Mouse (Mus musculus) gastrocnemius, adult 8-10 months (tissue): ENCODE measurements around the gene Syt7. TPM values are rescaled to one million over a fixed set of nuclear protein-coding genes. Genes with fewer than 3 reads are reported as not detected.

Source experiments
- DNase-seq, 2 experiments: peaks; one replicate each; pipeline ENCODE4 v3.0.0; 2022; ENCODE audit warnings: low spot score in 2 of 2
- total RNA-seq, 4 experiments: library from RNA; stranded (reverse); gene quantifications; 2 replicates each; pipeline ENCODE4 v1.2.4; 2022

The Syt7 gene
- 1 to 10 TPM; 1.7 to 3.9 (median 2.8) TPM for total RNA-seq

DNA sequence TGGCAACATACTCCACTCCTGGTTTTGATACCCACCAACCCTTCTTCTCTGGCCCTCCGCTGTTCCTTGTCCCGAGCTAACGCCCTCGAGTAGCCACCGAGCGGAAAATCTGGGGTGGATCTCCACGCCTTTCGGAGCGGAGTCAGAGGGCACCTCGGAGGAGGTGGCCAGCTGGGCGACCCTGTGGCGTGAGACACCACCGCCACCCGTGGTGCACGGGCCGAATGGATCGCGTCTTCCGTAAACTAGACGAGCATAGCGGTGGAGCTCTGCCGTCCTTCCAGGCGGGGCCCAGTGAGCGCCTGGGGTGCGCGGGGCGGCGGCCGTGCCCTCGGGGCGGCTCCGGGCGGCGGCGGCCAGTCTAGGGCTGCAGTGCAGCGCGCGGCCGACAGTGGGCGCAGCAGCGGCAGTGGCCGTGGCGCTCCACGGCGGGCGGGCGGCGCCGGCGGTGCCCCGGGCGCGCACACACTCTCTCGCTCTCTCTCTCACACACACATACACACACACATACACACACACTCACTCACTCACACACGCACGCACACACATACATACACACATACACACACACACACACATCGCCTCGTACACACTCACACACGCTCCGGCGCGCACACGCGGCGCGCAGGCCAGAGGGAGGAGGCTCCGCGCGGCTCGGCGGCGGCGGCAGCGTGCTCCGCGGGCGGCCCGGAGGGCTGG is at the start of gene Syt7:
Gene Syt7, plus strand, starts transcription at position 476 of the 699 bp plus-strand sequence.
- DNase-seq = peak; percentile 73 to 78

DNA sequence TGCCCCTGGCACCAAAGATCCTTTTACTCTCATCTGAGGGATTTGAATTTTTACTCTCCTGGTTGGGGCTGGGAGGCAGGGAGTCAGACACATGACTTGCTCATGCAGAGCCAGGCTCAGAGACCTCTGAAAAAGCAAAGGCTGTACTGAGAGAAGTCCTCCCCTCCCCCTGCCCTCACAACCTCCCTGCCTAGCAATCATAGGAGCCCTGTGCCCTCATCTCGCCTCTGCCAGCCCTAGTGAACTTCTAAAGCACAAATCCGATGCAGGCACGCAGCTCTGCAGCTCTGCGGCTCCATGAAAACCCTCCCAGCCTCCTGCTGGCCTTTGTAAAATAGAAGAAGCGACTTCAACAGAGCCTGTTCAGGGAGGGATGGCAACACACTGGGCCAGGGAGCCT is 49.6 kb upstream of the Syt7 start:
- DNase-seq = no peak

DNA sequence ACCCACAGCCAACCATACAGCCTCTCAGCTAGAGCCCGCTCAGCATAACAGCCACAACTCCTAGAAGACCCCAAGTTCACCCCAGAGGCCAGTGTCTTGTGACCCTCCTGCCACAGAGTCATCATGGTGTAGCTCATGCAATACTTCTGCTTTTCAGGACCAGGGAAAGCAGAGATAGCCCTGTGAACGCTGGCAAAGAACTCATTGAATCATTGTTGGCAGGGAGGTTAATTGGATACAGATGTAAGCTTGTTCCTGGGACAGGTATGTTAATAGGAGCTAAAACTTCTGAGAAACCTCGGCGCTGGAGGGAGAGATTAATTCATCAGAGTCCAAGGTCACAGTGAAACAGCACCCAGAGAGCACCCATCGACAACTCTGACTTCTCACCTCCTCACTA is 48.2 kb upstream of the Syt7 start:
- no peak for DNase-seq

DNA sequence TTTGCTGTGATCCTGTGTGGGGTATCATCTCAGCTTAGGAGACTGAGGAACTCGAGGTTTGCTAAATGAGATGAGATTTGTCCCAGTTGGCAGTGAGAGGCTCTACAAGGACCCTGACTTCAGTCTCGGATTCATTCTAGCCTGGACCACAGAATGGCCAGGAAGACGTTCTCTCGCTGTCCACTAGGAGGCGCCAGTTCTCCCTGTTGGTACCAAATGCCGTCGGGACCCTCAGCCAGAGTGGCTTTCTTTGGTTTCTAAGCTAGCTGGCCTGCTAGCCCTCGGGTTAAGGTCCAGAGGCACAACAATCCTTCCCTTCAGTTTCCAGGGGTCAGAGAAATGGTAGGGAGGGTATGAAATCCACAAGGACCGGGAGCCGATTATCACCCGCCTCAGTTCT is 47.7 kb upstream of the Syt7 start:
- DNase-seq = no peak

DNA sequence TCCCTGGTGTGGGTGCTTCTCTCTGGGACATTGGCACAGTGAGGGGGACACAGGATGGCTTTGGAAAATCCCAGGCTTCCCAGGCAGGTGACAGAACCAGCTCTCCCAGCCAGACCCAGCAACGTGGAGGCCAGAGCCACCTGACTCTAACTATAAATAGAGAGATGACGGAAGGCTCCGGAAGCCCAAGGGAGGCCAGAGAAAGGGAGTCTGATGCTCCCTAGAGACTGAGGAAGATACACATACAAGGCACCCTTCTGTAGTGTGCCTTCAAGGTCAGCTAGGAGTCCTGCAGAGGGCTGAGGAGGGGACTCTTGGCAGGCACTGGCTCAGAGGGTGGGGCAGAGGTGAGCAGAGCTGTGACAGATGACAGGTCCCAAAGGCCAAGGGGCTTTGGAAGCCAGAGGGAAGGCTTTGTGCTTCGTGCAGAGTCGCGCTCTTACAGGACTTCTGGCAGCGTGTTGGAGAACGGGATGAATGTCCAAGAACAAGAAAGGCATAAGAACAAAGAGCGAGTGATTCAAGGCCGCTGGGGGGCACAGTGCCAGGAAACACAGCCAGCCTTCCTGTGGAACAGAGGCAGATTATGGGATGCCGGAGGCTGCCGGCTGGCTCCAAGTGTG is 47.0 kb upstream of the Syt7 start:
- DNase-seq = peak; percentile 10 to 18

DNA sequence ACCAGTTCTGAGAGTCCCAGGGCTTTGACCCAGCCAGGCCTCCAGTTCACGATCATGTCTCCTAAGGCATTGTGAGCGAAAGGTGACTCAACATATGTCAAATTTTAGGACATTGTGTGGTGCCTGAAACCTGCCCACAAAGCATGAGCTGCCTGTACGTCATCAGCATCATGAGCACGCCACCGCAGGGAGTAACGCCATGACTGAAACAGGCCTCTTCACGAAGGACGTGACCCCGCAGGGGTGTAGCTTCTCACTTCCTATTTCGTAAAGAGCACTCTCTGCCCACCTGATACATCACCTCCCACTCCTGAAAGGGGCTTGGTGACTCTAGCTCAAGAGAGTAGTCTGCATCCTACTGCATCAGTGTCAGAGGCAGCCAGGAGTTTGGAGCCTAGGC is 45.0 kb upstream of the Syt7 start:
- DNase-seq = no peak

DNA sequence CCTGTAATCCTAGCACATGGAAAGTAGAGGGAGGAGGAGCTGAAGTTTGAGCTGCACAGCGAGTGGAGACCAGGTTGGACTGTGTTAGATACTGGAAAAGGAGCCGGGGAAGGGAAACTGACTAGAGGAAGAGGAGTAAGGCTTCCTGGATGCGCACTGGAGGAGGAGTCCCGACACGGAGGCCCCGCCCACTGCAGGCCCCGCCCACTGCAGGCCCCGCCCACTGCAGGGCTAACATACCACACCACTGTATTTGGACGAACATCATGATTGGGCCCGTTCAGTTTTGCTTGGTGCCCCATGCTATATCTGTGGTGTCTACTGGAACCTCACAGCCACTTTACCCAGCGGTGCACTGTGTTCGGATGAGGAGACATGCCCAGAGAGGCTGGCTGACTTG is 43.2 kb upstream of the Syt7 start:
- DNase-seq = no peak

DNA sequence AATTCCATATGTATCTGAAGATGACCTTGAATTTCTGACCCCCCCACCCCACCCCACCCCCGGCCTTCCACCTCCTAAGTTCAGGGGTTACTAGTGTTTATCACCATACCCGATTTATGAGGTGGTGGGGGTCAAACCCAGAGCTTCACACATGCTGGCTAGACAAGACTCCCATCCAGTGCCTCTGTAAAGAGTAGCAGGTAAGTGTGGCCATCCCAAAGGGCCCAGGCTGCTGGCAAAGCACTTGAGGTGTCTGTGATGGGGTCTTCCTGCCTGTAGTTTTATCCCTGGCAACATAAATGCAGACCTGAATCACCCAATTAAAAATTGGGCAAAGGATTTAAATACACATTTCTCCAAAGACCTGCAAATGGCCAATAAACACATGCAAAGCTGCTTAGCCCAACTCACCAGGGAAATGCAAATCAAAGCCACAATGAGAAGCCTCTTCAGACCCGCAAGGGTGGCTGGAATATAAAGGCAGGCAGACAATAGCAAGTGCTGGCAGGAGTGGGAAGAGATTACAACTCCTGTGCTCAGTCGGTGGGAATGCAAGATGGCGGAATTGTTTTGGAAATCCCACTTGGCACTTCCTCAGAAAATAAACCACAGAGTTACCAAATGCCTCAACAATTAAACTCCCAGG is 41.1 kb upstream of the Syt7 start:
- DNase-seq = no peak

DNA sequence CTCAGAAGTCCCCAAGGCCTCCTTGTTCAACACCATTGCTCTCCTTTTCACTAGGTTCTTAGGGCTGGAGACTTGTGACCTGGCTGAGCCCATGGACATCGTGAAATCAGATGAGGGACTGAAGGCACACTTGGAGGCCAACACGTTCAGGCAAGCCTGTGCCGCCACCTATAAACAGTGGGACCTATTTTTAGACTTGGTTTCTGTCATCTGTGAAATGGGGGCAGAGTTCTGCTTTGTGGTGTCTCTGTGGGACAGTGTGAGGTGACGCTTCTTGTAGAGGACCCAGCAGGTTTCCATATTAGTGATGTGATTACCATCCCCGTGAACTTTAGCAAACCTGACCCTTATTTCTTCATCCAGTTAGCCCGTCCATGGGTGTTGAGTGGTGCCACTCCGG is 36.7 kb upstream of the Syt7 start:
- DNase-seq = no peak

DNA sequence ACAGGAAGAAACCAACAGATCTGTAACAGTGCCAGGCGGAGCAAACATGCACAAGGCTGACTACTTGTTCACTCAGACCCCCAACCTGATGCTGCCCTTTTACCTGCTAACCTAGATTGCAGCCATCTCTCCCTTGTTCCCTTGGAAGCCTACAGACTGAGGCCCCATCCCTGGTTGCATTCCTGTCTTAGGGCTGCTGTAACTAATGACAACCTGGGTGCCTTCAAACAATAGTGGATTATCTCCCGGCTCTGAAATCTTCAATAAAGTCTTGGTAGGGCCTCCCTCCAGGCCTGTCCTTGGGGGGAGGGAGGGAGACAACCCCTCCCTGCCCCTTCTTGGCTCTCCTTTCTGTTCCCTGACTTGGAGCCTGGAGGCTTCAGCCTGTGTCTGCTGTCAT is 34.1 kb upstream of the Syt7 start:
- DNase-seq = no peak

DNA sequence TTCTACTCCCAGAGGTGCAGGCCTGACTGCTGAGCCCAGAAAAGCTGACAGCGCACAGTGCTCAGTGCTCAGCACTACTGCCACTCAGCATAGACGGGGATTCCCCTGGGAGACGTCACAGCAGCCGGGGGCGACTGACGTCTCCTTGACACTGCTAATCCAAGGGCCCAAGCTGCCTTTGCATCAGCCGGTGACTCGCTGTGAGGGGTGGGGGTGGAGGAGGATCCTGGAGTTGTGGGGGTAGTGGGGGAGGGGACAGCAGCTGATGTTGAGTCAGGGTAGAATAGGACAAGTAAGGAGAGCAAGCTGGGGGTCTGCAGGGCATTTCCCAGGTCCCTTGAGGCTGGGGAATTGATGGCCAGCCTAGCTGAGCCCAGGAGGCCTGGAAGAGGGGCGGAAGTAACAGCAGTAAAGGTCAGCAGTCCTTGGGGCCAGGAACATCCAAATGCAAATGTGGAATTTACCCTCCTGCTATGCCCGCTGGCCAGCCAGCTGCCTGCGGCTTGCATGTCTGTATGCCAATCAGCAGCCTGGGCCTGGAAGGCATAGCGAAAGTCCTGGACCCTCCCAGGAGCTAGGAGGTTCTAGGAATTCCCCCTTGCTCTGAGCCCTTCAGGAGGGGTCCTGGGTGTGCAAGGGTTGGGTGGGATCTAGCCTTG is 31.9 kb upstream of the Syt7 start:
- DNase-seq = no peak

DNA sequence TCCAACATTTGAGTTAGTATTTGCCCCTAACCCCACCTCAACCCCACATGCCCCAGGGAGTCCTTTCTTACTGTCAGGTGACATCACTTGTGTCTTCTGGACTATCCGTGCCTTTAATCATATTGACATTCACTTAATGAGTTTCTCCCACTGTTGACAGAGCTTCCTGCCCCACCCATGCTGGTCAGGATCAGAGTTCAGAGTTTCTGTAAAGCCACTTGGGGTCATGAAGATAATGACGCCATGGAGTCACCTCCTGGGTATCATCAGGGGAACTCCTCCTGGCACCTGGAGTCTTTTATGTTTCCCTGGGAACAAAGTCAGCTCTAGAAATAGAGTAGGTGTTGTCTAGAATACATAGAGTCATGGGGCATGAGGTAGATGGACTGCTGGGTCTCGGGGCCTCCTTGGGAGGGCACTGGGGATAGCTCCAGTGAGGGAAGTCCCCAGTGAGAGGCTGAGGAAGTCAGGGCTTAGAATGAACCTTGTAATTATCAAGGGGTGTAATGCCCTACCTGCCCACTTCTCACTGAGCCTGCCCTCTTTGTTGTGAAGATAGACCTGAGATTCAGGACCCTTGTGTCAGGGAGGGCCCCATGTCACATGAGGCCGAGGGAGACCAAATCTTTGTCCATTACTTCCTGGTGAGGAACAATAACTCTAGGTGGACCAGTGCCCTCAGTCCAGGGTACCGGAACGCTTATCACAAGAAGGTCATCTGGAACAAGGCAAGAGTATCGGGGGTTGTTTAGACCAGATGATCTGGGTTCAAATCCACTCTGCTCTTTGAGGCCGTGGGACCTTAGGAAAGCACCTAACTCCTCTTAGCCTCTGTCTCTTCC is 29.6 kb upstream of the Syt7 start:
- DNase-seq = no peak

DNA sequence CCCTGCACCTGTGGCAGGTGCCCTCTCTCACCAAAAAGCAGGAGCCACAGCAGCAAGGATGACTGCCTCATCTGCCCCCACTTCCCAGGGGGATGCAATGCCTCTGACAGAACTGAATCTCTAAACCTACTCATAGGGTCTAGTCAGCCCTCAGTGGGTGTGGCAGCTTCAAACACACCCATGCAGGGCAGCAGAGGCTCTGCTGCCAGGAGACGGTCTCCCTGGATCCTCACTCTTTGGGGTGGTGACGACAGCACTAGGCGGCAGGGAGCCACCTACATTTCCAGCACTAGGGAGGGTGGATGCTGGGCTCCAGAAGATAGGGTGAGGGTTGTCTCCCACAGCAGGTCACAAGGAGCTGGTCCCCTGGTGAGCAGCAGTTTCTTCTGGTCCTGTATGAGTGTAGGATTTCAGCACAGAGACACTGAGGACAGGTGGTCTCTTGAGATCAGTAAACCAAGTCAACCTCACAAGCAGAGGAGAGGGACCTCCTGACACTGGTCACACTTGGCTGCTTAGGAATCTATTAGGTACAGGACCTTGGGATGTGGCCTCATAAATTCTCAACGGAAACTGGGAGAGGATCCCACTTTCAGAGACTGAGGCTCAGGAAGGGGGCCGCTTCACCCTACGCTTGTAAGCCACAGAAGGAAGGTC is 26.3 kb upstream of the Syt7 start:
- DNase-seq = no peak

DNA sequence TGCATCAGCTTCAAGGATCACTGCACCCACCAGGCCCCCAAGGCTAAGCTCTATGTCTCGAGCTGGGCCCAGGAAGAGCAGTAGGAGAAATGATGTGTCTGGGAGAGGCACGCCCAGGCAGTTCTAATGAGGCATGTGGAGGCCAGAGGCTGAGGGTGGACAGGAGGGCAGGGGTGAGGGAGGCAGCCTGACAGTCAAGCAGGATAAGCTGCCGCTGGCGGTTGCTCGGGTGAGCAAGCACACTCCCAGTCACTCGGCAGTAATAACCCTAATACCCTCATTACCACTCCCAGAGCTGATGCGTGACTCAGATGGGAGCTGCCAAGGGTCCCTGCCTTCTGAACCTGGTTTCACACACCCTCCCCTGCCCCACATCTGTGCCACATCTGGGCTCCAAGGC is 25.0 kb upstream of the Syt7 start:
- no peak for DNase-seq

DNA sequence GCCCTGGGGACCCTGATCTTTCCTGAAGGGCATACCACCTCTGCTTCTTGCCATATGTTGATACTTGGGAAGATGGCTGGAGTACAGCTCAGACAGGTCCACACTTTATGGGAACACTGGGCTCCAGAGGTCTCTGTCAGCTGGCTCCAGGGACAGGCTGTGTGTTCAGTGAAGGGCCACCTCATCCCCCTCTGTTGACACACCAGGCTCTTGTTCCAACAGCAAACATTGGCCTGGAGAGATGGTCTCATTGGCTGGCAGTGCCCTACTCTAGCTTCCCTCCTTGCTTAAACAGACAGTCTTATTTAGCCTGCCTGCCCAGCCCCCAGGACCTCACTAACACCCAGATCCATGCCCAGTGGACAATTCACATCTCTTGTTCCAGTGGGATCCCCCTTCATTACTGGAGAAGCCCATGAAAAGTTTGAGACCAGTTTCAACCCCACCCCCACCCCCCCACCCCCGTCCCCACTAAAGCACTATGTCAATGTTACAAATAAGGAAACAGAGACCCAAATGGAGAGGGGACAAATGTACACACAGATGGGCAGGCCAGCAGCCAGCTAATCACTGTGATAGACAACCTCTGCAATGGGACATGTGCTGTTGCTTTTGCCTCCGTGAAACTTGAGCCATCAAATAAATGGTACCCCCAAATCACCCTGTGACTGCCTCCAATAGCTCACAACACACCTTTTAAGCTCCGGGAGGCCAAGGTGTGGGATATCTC is 22.6 kb upstream of the Syt7 start:
- no peak for DNase-seq

DNA sequence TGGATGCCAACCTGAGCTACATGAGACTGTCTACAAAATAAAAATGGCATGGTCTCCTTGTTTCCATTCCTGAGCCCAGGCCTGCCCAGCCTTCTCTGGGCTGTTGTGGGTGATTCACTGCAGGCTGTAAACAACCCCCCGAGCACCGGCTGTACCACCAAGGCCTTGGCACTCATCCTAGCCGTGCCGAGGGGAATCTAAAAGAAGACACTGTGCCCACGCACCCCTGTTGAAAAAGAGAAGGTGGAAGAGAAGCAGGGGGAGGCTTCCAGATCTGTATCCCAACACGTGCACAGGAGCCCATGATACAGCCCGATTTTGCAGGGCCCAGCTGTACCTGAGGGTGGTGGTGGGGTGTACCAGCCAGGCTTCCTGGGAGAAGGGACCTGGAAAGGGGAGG is 21.1 kb upstream of the Syt7 start:
- DNase-seq = no peak

DNA sequence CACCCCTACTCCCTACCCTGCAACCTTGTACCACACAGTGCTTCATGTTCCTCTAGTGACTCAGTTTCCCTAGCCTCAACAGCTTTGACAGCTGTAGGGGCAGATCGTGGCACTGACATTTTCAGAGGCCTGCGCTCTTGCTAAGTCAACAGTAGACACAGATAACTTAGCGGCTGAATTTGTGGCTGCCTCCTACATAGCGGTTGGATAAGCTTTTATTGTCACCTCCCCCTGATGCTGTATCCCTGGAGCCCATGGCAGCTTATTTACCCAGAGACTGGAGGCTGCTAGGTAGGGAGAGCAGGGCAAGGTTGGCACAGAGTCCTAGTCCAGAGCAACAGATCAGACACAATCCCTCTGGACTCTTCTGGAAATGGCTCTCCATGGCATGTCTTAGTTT is 19.0 kb upstream of the Syt7 start:
- DNase-seq = no peak

DNA sequence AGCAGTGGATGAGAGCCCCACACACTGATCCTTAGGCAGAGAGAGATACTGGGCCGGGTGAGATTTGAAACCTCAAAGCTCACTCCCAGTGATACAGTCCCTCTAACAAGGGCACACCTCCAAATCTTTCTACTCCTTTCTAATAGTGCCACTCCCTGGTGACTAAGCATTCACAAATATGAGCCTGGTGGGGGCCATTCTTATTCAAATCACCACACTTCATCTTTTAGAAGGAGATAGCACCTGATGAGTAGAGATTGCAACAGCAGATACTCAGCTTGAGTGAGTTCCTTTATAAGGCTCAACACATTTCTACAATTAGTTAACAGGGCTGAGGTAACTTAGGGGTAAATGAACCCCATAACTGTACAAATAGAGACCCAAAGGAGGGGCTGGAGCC is 15.7 kb upstream of the Syt7 start:
- DNase-seq = no peak

DNA sequence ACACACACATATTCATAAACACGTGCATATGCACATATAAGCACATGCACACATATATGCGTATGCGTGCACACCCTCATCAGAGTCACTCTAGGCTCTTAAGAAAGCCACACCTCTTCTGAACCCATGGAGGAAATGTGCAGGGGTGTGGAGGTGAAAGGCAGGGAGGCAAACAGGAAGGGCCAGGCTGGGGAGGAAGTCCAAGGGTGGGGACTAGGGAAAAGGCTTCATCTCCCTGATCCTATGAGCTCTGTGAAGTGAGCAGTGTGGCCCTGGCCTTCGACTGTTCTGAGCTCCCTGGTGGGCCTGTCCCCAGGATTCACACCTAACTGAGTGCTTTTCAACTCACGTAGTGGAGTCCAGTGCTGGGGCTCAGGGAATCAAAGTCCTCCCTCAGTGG is 13.6 kb upstream of the Syt7 start:
- DNase-seq = no peak

DNA sequence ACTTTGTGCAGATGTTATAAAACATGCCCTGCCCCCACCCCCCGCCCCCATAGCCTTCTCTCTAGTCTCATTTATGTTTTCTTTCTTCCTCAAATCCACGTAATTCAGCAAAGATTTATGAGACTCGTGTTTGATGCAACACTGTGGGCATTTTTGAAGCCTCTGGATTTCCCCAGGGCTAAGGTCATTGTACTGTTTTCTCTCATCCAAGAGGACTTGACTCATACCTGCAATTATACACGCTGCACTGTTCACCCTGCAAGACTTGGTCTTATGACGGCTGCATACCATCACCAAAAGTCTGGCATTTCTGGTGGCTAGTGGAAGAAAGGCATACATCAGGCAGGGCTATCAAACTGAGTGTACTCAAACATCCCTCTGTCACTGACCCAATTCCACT is 8.9 kb upstream of the Syt7 start:
- DNase-seq = no peak
